Mouse (Mus musculus) G1E (cell line): ENCODE data around the gene Nell1.

Experiments used
- CTCF ChIP-seq: IDR thresholded peaks from 2 replicates; pipeline ENCODE4 v1.5.1; 2012; ENCODE audit warnings: low read depth, low read length, inconsistent platforms, mixed read lengths
- GATA1 ChIP-seq: IDR thresholded peaks from 2 replicates; pipeline ENCODE4 v1.6.1; 2012; ENCODE audit warnings: borderline replicate concordance, low read length, inconsistent platforms, mixed read lengths
- GATA2 ChIP-seq: IDR thresholded peaks from 2 replicates; pipeline ENCODE4 v1.6.1; 2012; ENCODE audit warnings: low read depth, low read length, inconsistent platforms, borderline replicate concordance
- POLR2AphosphoS5 ChIP-seq: IDR thresholded peaks from 2 replicates; pipeline ENCODE4 v1.6.1; 2012; ENCODE audit warnings: low read depth, low read length, inconsistent platforms; ENCODE audit not compliant: insufficient replicate concordance
- TAL1 ChIP-seq: conservative IDR thresholded peaks from 2 replicates; pipeline ENCODE4 v1.6.1; 2012; ENCODE audit warnings: low read depth, low read length, inconsistent platforms, mixed read lengths

- no peak for TF ChIP-seq CTCF
- TF ChIP-seq GATA1: no peak
- no peak for TF ChIP-seq POLR2AphosphoS5
- no peak for TF ChIP-seq GATA2
- TF ChIP-seq TAL1: no peak
These were observed 46.1 kb upstream of the Nell1 start for GRCm38 (mm10) chr7:49928571-49928970.
